Mouse (Mus musculus): ENCODE data around the gene Gdpgp1. TPM values are rescaled to one million over a fixed set of nuclear protein-coding genes. Genes with fewer than 3 reads are reported as not detected.

The Gdpgp1 gene
- polyA plus RNA-seq, 1 experiment from 2014 or later: 4.6 TPM

GRCm38 (mm10) chr7:80209669-80210068 is 23.0 kb upstream of the Gdpgp1 start:
- DNase-seq (ENCODE audit: low spot score) (no peak), ATAC-seq (ENCODE audit: insufficient number of reproducible peaks, low FRiP score, low TSS enrichment, low read depth) (no peak)
- Histone ChIP-seq H3K36me3 (ENCODE audit: control insufficient read depth, insufficient read depth, low read length) (no peaks in the 10 kb centered on the region; the same call in 1 of the 2 replicates), H3K4me3 (ENCODE audit: low read depth, low read length) (no peak overlapping the region), H3K4me2 (ENCODE audit: low read depth, severe bottlenecking) (no peak overlapping the region), H3K27me3 (ENCODE audit: control insufficient read depth, insufficient read depth, low read length) (no peaks in the 10 kb centered on the region), H3K9me3 (ENCODE audit: control insufficient read depth, low read length) (no peaks in the 10 kb centered on the region), H3K27ac (replicated peaks; ENCODE audit: low read depth, low read length) (no peak overlapping the region), H3K4me1 (ENCODE audit: control insufficient read depth, insufficient read depth, low read length) (peaks cover 3% of the 10 kb centered on the region; the same call in 1 of the 2 replicates), H3K9ac (ENCODE audit: low read length) (no peak overlapping the region)
- 77% methylated on average over 6 of the region's 6 CpGs for WGBS

- Histone ChIP-seq H3K4me2 (ENCODE audit: low read depth, severe bottlenecking) (no peak overlapping the region), H3K36me3 (ENCODE audit: control insufficient read depth, insufficient read depth, low read length) (no peaks in the 10 kb centered on the region; the same call in 1 of the 2 replicates), H3K27ac (replicated peaks; ENCODE audit: low read depth, low read length) (no peak overlapping the region), H3K9me3 (ENCODE audit: control insufficient read depth, low read length) (no peaks in the 10 kb centered on the region), H3K9ac (ENCODE audit: low read length) (no peak overlapping the region), H3K4me3 (ENCODE audit: low read depth, low read length) (no peak overlapping the region), H3K27me3 (ENCODE audit: control insufficient read depth, insufficient read depth, low read length) (no peaks in the 10 kb centered on the region), H3K4me1 (ENCODE audit: control insufficient read depth, insufficient read depth, low read length) (peaks cover 3% of the 10 kb centered on the region; the same call in 1 of the 2 replicates)
- DNase-seq (ENCODE audit: low spot score): no peak
- no peak for ATAC-seq (ENCODE audit: insufficient number of reproducible peaks, low FRiP score, low TSS enrichment, low read depth)
- whole genome bisulfite sequencing: 89% methylated on average over 4 of the region's 4 CpGs
These were observed 21.7 kb upstream of the Gdpgp1 start for GRCm38 (mm10) chr7:80210982-80211381.

GRCm38 (mm10) chr7:80213604-80214003 is 19.1 kb upstream of the Gdpgp1 start:
- no peak overlapping the region for H3K4me3 ChIP-seq (ENCODE audit: low read depth, low read length)
- H3K27me3 ChIP-seq (ENCODE audit: control insufficient read depth, insufficient read depth, low read length): no peaks in the 10 kb centered on the region
- no peaks in the 10 kb centered on the region for H3K9me3 ChIP-seq (ENCODE audit: control insufficient read depth, low read length)
- ATAC-seq (ENCODE audit: insufficient number of reproducible peaks, low FRiP score, low TSS enrichment, low read depth) (no peak), DNase-seq (ENCODE audit: low spot score) (no peak)
- WGBS: 94% methylated on average over 7 of the region's 7 CpGs
- H3K36me3 ChIP-seq (ENCODE audit: control insufficient read depth, insufficient read depth, low read length): peaks cover 3% of the 10 kb centered on the region
- no peak overlapping the region for H3K4me2 ChIP-seq (ENCODE audit: low read depth, severe bottlenecking)
- no peaks in the 10 kb centered on the region for H3K4me1 ChIP-seq (ENCODE audit: control insufficient read depth, insufficient read depth, low read length)
- H3K27ac ChIP-seq (replicated peaks; ENCODE audit: low read depth, low read length): no peak overlapping the region
- no peak overlapping the region for H3K9ac ChIP-seq (ENCODE audit: low read length)

- Histone ChIP-seq H3K9ac (ENCODE audit: low read length) (no peak overlapping the region), H3K4me3 (ENCODE audit: low read depth, low read length) (no peak overlapping the region), H3K27ac (replicated peaks; ENCODE audit: low read depth, low read length) (no peak overlapping the region), H3K4me1 (ENCODE audit: control insufficient read depth, insufficient read depth, low read length) (no peaks in the 10 kb centered on the region), H3K27me3 (ENCODE audit: control insufficient read depth, insufficient read depth, low read length) (no peaks in the 10 kb centered on the region), H3K36me3 (ENCODE audit: control insufficient read depth, insufficient read depth, low read length) (peaks cover 8% of the 10 kb centered on the region), H3K9me3 (ENCODE audit: control insufficient read depth, low read length) (no peaks in the 10 kb centered on the region), H3K4me2 (ENCODE audit: low read depth, severe bottlenecking) (no peak overlapping the region)
- DNase-seq (ENCODE audit: low spot score) (no peak), ATAC-seq (ENCODE audit: insufficient number of reproducible peaks, low FRiP score, low TSS enrichment, low read depth) (no peak)
- WGBS: 79% methylated on average over 8 of the region's 8 CpGs
These were observed 18.2 kb upstream of the Gdpgp1 start for GRCm38 (mm10) chr7:80214459-80214858.

- Histone ChIP-seq H3K9me3 (ENCODE audit: control insufficient read depth, low read length) (no peaks in the 10 kb centered on the region), H3K27me3 (ENCODE audit: control insufficient read depth, insufficient read depth, low read length) (no peaks in the 10 kb centered on the region), H3K27ac (replicated peaks; ENCODE audit: low read depth, low read length) (0 out of 2 replicates have a peak overlapping the region, but pooled peaks have one; percentile 14), H3K36me3 (ENCODE audit: control insufficient read depth, insufficient read depth, low read length) (peaks cover 12% of the 10 kb centered on the region), H3K4me1 (ENCODE audit: control insufficient read depth, insufficient read depth, low read length) (no peaks in the 10 kb centered on the region), H3K4me3 (ENCODE audit: low read depth, low read length) (no peak overlapping the region), H3K4me2 (ENCODE audit: low read depth, severe bottlenecking) (no peak overlapping the region), H3K9ac (ENCODE audit: low read length) (peak overlapping the region; percentile 63)
- DNase-seq (ENCODE audit: low spot score) (peak; percentile 90), ATAC-seq (ENCODE audit: insufficient number of reproducible peaks, low FRiP score, low TSS enrichment, low read depth) (peak; percentile 65)
- 25% methylated on average over 4 of the region's 4 CpGs for WGBS
These were observed 17.3 kb upstream of the Gdpgp1 start for GRCm38 (mm10) chr7:80215398-80215797.

GRCm38 (mm10) chr7:80216566-80216965 is 16.1 kb upstream of the Gdpgp1 start:
- Histone ChIP-seq H3K27me3 (ENCODE audit: control insufficient read depth, insufficient read depth, low read length) (no peaks in the 10 kb centered on the region), H3K4me3 (ENCODE audit: low read depth, low read length) (no peak overlapping the region), H3K4me1 (ENCODE audit: control insufficient read depth, insufficient read depth, low read length) (no peaks in the 10 kb centered on the region), H3K4me2 (ENCODE audit: low read depth, severe bottlenecking) (no peak overlapping the region), H3K36me3 (ENCODE audit: control insufficient read depth, insufficient read depth, low read length) (peaks cover 12% of the 10 kb centered on the region), H3K9ac (ENCODE audit: low read length) (no peak overlapping the region), H3K27ac (replicated peaks; ENCODE audit: low read depth, low read length) (no peak overlapping the region), H3K9me3 (ENCODE audit: control insufficient read depth, low read length) (no peaks in the 10 kb centered on the region)
- DNase-seq (ENCODE audit: low spot score) (no peak), ATAC-seq (ENCODE audit: insufficient number of reproducible peaks, low FRiP score, low TSS enrichment, low read depth) (no peak)
- 86% methylated on average over 8 of the region's 8 CpGs for WGBS

GRCm38 (mm10) chr7:80218666-80219065 is 14.0 kb upstream of the Gdpgp1 start:
- H3K4me1 ChIP-seq (ENCODE audit: control insufficient read depth, insufficient read depth, low read length): no peaks in the 10 kb centered on the region
- WGBS: 91% methylated on average over 9 of the region's 9 CpGs
- H3K4me3 ChIP-seq (ENCODE audit: low read depth, low read length): no peak overlapping the region
- H3K9ac ChIP-seq (ENCODE audit: low read length): 0 out of 2 replicates have a peak overlapping the region, but pooled peaks have one; percentile 13
- DNase-seq (ENCODE audit: low spot score) (no peak), ATAC-seq (ENCODE audit: insufficient number of reproducible peaks, low FRiP score, low TSS enrichment, low read depth) (no peak)
- no peak overlapping the region for H3K4me2 ChIP-seq (ENCODE audit: low read depth, severe bottlenecking)
- H3K36me3 ChIP-seq (ENCODE audit: control insufficient read depth, insufficient read depth, low read length): peaks cover 13% of the 10 kb centered on the region
- no peak overlapping the region for H3K27ac ChIP-seq (replicated peaks; ENCODE audit: low read depth, low read length)
- H3K27me3 ChIP-seq (ENCODE audit: control insufficient read depth, insufficient read depth, low read length): no peaks in the 10 kb centered on the region
- no peaks in the 10 kb centered on the region for H3K9me3 ChIP-seq (ENCODE audit: control insufficient read depth, low read length)

- no peaks in the 10 kb centered on the region for H3K4me1 ChIP-seq (ENCODE audit: control insufficient read depth, insufficient read depth, low read length)
- H3K27me3 ChIP-seq (ENCODE audit: control insufficient read depth, insufficient read depth, low read length): no peaks in the 10 kb centered on the region
- 90% methylated on average over 9 of the region's 9 CpGs for WGBS
- H3K36me3 ChIP-seq (ENCODE audit: control insufficient read depth, insufficient read depth, low read length): peaks cover 21% of the 10 kb centered on the region
- ATAC-seq (ENCODE audit: insufficient number of reproducible peaks, low FRiP score, low TSS enrichment, low read depth) (no peak), DNase-seq (ENCODE audit: low spot score) (no peak)
- no peak overlapping the region for H3K4me3 ChIP-seq (ENCODE audit: low read depth, low read length)
- no peaks in the 10 kb centered on the region for H3K9me3 ChIP-seq (ENCODE audit: control insufficient read depth, low read length)
- no peak overlapping the region for H3K27ac ChIP-seq (replicated peaks; ENCODE audit: low read depth, low read length)
- H3K9ac ChIP-seq (ENCODE audit: low read length): no peak overlapping the region
- H3K4me2 ChIP-seq (ENCODE audit: low read depth, severe bottlenecking): no peak overlapping the region
These were observed 12.3 kb upstream of the Gdpgp1 start for GRCm38 (mm10) chr7:80220237-80220797.
